Mouse (Mus musculus): ENCODE data around the gene Sun3. TPM values are rescaled to one million over a fixed set of nuclear protein-coding genes. Genes with fewer than 3 reads are reported as not detected.

Gene Sun3
- total and polyA plus RNA-seq, 2 experiments from 2014 or later, result 2.3 TPM; not detected in 1

DNA sequence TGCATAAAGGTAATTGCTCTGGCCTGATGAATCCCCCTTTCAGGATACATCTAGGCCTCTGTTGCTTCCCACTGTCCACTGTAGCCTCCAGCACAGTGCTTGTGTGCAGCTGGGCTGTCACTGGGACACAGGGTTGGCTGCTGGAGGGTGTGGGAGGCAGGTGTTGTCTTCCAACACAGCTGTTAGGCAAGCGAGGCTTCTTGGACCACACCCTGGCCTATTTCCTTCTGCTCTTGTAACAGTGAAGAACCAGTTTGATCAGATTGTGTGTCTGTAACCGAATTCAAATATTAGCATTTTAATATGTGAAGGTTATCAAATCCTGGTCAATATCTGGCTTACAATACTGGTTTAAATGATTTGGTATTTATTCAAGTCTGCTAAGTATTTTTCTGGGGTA lies 3.1 kb upstream of the Sun3 start:
- Histone ChIP-seq H3K36me3 (replicated peaks; ENCODE audit: control insufficient read depth, insufficient read depth, low read length) (no peaks in the 10 kb centered on the region), H3K27ac (ENCODE audit: low read depth) (no peak overlapping the region), H3K27me3 (ENCODE audit: control insufficient read depth, insufficient read depth, low read length) (no peaks in the 10 kb centered on the region), H3K4me1 (ENCODE audit: control insufficient read depth, insufficient read depth) (peaks cover 13% of the 10 kb centered on the region), H3K4me3 (ENCODE audit: low read depth, low read length) (no peak overlapping the region), H3K4me2 (ENCODE audit: low read depth, low read length) (no peak overlapping the region), H3K9ac (replicated peaks; ENCODE audit: low read depth, low read length) (no peak overlapping the region), H3K9me3 (replicated peaks; ENCODE audit: control insufficient read depth, low read length) (no peaks in the 10 kb centered on the region)
- TF ChIP-seq EP300 (IDR thresholded peaks at IDR 0.05; ENCODE audit: low read depth) (no peak), CTCF (IDR thresholded peaks at IDR 0.05; ENCODE audit: low read depth) (no peak)
- WGBS, result 71% methylated on average over 2 of the region's 2 CpGs
- no peak for ATAC-seq (ENCODE audit: insufficient read depth, low read depth)
- DNase-seq (ENCODE audit: low spot score), result no peak

DNA sequence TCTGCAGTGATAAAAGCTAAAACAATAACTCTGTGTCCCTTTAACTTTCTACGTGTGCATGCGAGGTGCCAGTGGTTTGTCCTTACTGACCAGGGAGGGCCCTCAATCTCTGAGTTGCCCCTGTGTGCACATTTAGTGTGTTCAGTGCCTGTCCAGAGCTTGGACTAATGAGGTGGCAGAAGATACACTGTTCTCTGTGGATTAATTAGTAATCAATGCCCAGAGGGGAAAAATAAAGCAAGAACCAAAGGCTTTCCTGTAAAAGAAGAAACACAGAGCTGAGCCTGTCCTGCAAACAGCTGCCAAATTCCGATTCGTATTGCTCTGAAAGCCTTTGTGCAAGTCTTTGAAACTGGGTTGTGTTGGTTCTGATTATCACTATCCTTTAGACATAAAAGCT lies 1.4 kb upstream of the Sun3 start:
- H3K9ac ChIP-seq (replicated peaks; ENCODE audit: low read depth, low read length), result no peak overlapping the region
- no peak overlapping the region for H3K27ac ChIP-seq (ENCODE audit: low read depth)
- H3K4me3 ChIP-seq (ENCODE audit: low read depth, low read length), result no peak overlapping the region
- no peaks in the 10 kb centered on the region for H3K9me3 ChIP-seq (replicated peaks; ENCODE audit: control insufficient read depth, low read length)
- DNase-seq (ENCODE audit: low spot score) (no peak), ATAC-seq (ENCODE audit: insufficient read depth, low read depth) (no peak)
- 67% methylated on average over 4 of the region's 4 CpGs for WGBS
- no peaks in the 10 kb centered on the region for H3K27me3 ChIP-seq (ENCODE audit: control insufficient read depth, insufficient read depth, low read length)
- peaks cover 18% of the 10 kb centered on the region for H3K4me1 ChIP-seq (ENCODE audit: control insufficient read depth, insufficient read depth)
- no peaks in the 10 kb centered on the region for H3K36me3 ChIP-seq (replicated peaks; ENCODE audit: control insufficient read depth, insufficient read depth, low read length)
- no peak for TF ChIP-seq CTCF (IDR thresholded peaks at IDR 0.05; ENCODE audit: low read depth)
- no peak for TF ChIP-seq EP300 (IDR thresholded peaks at IDR 0.05; ENCODE audit: low read depth)
- peak overlapping the region; percentile 80 for H3K4me2 ChIP-seq (ENCODE audit: low read depth, low read length)

DNA sequence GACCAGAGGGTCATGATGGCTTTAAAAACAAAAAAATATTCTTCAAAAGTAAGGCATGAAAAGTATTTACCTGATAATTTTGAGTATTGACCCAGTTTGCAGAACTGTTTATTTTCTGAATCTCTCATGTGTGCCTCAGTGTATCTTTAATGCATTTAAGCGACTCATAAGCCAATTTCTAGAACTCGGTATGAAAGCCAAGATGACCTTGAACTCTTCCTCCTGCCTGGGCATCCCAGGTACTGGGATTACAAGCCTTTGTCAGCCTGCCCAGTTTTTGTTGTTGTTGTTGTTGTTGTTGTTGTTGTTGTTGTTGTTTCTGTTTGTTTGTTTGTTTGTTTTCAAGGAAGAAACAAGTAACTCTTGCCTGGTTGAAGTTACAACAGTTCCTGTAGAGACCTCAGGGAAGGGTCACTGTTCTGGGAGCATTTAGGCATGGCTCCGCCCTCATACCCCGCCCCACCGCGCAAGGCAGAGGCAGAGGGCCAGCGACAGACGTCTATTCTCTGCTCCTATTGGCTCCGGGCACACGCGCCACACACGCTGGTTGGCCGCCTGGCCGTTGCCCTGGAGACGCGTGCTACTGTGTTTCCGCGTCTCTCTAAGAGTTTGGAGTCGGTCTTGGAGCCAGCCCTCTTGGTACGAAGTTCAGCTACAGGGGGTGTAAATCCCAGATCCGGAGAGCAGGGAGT lies 634 bp downstream of the Sun3 start, which contains the start of gene Gm11992:
TSS of gene Gm11992 (plus strand) at position 584 of the 692 bp plus-strand sequence.
- peak; percentile 91 for DNase-seq (ENCODE audit: low spot score)
- peaks cover 18% of the 10 kb centered on the region for H3K4me1 ChIP-seq (ENCODE audit: control insufficient read depth, insufficient read depth)
- peak within 1 kb of the TSS; percentile 88 for H3K27ac ChIP-seq (ENCODE audit: low read depth)
- H3K4me3 ChIP-seq (ENCODE audit: low read depth, low read length), result peak within 1 kb of the TSS; percentile 54
- H3K36me3 ChIP-seq (replicated peaks; ENCODE audit: control insufficient read depth, insufficient read depth, low read length), result no peaks in the 10 kb centered on the region
- 3% methylated on average over 21 of the region's 21 CpGs for WGBS
- peak; percentile 97 for ATAC-seq (ENCODE audit: insufficient read depth, low read depth)
- no peaks in the 10 kb centered on the region for H3K9me3 ChIP-seq (replicated peaks; ENCODE audit: control insufficient read depth, low read length)
- H3K9ac ChIP-seq (replicated peaks; ENCODE audit: low read depth, low read length), result peak within 1 kb of the TSS; percentile 1; the same call in 1 of the 2 replicates
- H3K27me3 ChIP-seq (ENCODE audit: control insufficient read depth, insufficient read depth, low read length), result no peaks in the 10 kb centered on the region
- TF ChIP-seq EP300 (IDR thresholded peaks at IDR 0.05; ENCODE audit: low read depth), result no peak
- no peak for TF ChIP-seq CTCF (IDR thresholded peaks at IDR 0.05; ENCODE audit: low read depth)
- H3K4me2 ChIP-seq (ENCODE audit: low read depth, low read length), result peak within 1 kb of the TSS; percentile 80

DNA sequence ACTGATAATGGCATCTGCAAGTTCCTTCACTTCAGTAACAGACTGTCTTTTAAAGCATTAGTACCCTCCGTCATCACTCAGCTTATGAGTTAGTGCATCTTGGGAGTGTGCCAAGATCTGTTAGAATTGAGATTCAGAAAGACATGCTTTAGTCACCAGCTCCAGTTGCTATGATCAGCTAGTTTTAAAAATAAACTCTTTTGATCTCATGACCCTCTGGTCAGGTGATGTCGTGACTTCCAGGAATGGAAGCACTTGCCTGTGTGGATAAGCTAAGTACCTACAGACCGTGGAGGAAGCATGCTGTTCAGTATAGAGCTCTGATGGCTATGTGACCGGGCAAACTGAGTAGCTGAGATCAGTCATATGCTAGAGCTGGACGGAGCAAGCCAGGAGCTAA lies 1.7 kb downstream of the Sun3 start:
- no peaks in the 10 kb centered on the region for H3K27me3 ChIP-seq (ENCODE audit: control insufficient read depth, insufficient read depth, low read length)
- DNase-seq (ENCODE audit: low spot score) (peak; percentile 82), ATAC-seq (ENCODE audit: insufficient read depth, low read depth) (peak; percentile 81)
- H3K9ac ChIP-seq (replicated peaks; ENCODE audit: low read depth, low read length), result no peak overlapping the region
- H3K4me2 ChIP-seq (ENCODE audit: low read depth, low read length), result no peak overlapping the region
- H3K36me3 ChIP-seq (replicated peaks; ENCODE audit: control insufficient read depth, insufficient read depth, low read length), result no peaks in the 10 kb centered on the region
- peak overlapping the region; percentile 88 for H3K27ac ChIP-seq (ENCODE audit: low read depth)
- peaks cover 18% of the 10 kb centered on the region for H3K4me1 ChIP-seq (ENCODE audit: control insufficient read depth, insufficient read depth)
- H3K9me3 ChIP-seq (replicated peaks; ENCODE audit: control insufficient read depth, low read length), result no peaks in the 10 kb centered on the region
- no peak overlapping the region for H3K4me3 ChIP-seq (ENCODE audit: low read depth, low read length)
- TF ChIP-seq EP300 (IDR thresholded peaks at IDR 0.05; ENCODE audit: low read depth) (peak; percentile 95), CTCF (IDR thresholded peaks at IDR 0.05; ENCODE audit: low read depth) (no peak)
- WGBS, result 21% methylated on average over 5 of the region's 5 CpGs

DNA sequence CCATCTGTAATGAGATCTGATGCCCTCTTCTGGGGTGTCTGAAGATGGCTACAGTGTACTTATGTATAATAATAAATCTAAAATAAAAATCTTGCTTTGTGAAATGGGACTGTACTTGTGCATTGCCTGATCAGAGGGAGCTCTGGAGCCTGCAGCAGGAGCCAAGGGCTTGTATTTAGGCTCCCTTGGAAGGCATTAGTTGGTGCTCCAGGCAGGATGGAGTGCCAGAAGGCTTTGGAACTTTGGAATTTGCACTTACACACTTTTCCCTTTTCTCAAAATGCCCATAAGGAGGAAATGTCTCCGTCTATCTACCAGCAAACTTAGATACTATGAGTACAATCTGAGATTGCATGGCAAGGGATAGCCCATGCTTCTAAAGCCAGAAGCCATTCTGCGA lies 2.2 kb downstream of the Sun3 start:
- H3K9me3 ChIP-seq (replicated peaks; ENCODE audit: control insufficient read depth, low read length), result no peaks in the 10 kb centered on the region
- no peaks in the 10 kb centered on the region for H3K36me3 ChIP-seq (replicated peaks; ENCODE audit: control insufficient read depth, insufficient read depth, low read length)
- H3K27me3 ChIP-seq (ENCODE audit: control insufficient read depth, insufficient read depth, low read length), result no peaks in the 10 kb centered on the region
- H3K9ac ChIP-seq (replicated peaks; ENCODE audit: low read depth, low read length), result no peak overlapping the region
- no peak for ATAC-seq (ENCODE audit: insufficient read depth, low read depth)
- H3K4me3 ChIP-seq (ENCODE audit: low read depth, low read length), result no peak overlapping the region
- 45% methylated on average over 2 of the region's 2 CpGs for WGBS
- H3K27ac ChIP-seq (ENCODE audit: low read depth), result peak overlapping the region; percentile 88
- H3K4me2 ChIP-seq (ENCODE audit: low read depth, low read length), result no peak overlapping the region
- no peak for DNase-seq (ENCODE audit: low spot score)
- peaks cover 18% of the 10 kb centered on the region for H3K4me1 ChIP-seq (ENCODE audit: control insufficient read depth, insufficient read depth)
- TF ChIP-seq CTCF (IDR thresholded peaks at IDR 0.05; ENCODE audit: low read depth), result no peak
- TF ChIP-seq EP300 (IDR thresholded peaks at IDR 0.05; ENCODE audit: low read depth), result no peak

DNA sequence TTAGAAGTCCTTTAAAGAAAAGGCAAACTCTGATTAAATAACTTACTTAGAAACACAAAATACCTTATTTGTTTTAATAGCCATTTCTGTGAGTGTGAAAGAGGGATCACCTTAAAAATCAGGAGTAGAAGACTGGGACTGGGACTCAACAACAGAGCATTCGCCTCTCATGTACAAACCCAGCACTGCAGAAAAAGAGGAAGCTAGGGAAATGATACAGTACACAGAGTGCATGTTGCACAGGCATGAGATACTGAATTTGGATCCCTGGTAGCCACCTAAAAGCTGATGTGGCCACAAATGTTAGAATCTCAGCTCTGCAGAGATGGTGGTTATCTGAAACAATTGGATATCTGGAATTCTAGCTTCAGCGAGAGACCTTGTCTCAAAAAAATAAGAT lies 17.3 kb downstream of the Sun3 start:
- H3K9ac ChIP-seq (replicated peaks; ENCODE audit: low read depth, low read length), result no peak overlapping the region
- H3K27ac ChIP-seq (ENCODE audit: low read depth), result no peak overlapping the region
- no peaks in the 10 kb centered on the region for H3K27me3 ChIP-seq (ENCODE audit: control insufficient read depth, insufficient read depth, low read length)
- no peak overlapping the region for H3K4me3 ChIP-seq (ENCODE audit: low read depth, low read length)
- no peaks in the 10 kb centered on the region for H3K36me3 ChIP-seq (replicated peaks; ENCODE audit: control insufficient read depth, insufficient read depth, low read length)
- DNase-seq (ENCODE audit: low spot score), result no peak
- no peak overlapping the region for H3K4me2 ChIP-seq (ENCODE audit: low read depth, low read length)
- WGBS, result 67% methylated on average over 2 of the region's 2 CpGs
- no peaks in the 10 kb centered on the region for H3K4me1 ChIP-seq (ENCODE audit: control insufficient read depth, insufficient read depth)
- TF ChIP-seq CTCF (IDR thresholded peaks at IDR 0.05; ENCODE audit: low read depth) (no peak), EP300 (IDR thresholded peaks at IDR 0.05; ENCODE audit: low read depth) (no peak)
- no peak for ATAC-seq (ENCODE audit: insufficient read depth, low read depth)
- H3K9me3 ChIP-seq (replicated peaks; ENCODE audit: control insufficient read depth, low read length), result no peaks in the 10 kb centered on the region
